Mouse (Mus musculus) large intestine, adult 2 months (tissue): Measurements from ENCODE around the gene Sema4g. TPM values are rescaled to one million over a fixed set of nuclear protein-coding genes. Genes with fewer than 3 reads are reported as not detected.
A peak's percentile ranks its signal among the peaks of the same experiment; 100 is the strongest.

ENCODE experiments used
- DNase-seq: peaks from one replicate; pipeline ENCODE4 v3.0.0-alpha.2; 2012; ENCODE audit warnings: low read depth, low spot score
- WGBS: fragments of 180-500 bp; shearing (Covaris S2); methylation state at CpG from one replicate; pipeline ENCODE4 v1.1.7; 2018; 5-methylcytosine and 5-hydroxymethylcytosine counted together
- polyA plus RNA-seq: library from polyadenylated mRNA; depleted of rRNA; stranded (reverse); fragments of >200 nt; gene quantifications from 2 replicates; pipeline ENCODE4 v1.2.3, GENCODE M21; 2012

Sema4g gene
- polyA plus RNA-seq, 1 experiment = 200 TPM

DNA sequence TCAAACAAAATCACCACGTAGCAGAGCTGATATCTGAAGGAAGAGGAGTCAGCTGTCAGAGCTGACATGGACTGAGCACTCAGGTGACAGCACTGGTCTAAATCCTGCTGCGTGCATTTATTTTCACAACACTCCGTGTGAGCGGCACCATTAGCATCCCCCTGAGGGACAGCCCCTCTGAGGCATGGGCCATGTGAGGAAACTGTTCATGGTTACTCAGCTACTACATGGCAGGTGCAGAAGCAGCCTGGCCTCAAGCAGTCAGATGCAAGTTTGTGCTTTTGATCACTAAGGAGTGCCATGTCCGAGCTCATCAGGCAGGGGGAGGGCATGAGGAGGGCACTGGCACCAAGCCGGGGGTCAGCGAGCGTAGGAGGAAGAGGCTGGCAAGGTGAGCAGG lies 10.7 kb downstream of the Sema4g start:
- 84% methylated on average over 8 of the region's 8 CpGs for WGBS
- no peak for DNase-seq

DNA sequence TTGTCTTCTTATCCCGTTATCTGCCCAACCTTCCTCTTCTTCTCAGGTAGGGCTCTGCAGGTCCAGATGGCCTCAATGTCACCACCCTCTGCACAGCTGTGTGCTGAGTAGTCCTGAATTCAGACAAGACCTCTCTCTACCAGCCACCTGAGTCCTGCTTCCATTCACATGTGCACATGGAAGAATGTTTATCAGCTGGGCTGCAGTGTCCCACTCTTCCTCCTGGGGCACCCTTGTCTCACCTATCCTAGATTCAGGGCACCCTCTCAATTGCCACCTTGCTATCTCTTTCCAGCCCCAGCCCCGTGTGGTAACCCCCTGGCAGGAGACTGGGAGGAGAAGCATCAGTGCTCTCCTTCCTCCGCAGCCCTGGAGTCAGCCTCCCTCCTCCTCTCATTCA lies 13.4 kb downstream of the Sema4g start:
- no peak for DNase-seq
- WGBS = 62% methylated on average over 3 of the region's 3 CpGs

DNA sequence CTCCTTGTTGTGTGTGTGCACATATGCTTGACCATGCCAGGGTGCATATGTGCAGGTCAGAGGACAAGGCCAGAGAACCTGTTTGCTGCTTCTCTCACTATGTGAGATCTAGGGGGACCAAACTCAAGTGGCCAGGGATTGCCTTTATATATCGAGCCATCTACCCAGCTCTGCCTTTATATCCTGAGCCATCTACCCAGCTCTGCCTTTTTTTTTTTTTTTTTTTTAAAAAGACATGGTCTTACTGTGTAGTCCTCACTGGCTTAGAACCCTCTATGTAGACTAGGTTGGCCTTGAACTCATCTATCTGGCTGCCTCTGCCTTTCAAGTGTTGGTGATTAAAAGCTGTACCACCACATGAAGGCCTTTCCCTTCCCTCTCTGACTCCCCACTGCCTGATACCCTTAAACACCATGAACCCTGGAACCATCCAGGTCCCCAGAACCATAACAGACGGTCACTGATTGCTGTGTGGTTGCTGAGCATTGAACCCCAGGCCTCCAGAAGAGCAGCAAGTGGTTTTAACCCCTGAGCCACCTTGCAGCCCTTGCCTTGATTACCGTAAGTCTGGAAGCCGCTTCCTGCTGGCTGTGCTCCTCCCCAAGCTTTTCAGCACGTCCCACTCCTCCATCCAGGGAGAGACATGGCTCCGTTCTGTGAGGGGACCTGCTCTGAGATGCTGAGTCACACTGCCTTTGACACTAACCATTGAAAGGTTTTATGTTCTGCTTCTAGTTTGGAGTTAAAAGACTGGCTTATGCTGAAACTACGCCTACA lies 15.0 kb downstream of the Sema4g start:
- WGBS = 87% methylated on average over 7 of the region's 7 CpGs
- DNase-seq = no peak

DNA sequence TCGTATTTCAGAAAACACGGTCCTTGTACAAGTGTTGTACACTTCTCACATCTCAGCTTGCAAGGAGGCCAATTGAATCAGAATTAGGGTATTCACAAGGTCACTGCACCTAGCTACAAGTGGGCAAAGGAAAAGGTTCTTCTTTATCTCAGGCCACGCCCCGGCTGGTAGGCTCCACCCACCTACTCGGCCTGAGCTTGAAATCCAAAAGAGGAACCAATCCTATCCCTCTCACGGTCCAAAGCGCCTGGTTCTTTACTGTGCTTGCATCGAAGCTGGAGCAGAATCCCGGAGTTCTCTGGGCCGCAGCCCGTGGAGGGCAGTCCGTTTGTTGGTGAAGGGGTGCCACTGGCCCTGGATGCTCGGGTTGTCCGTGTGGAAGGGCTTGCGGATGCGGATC lies 16.5 kb downstream of the Sema4g start, which contains the start of gene Twnk:
Gene Twnk (plus strand): TSS at position 220 of the 400 bp plus-strand sequence.
- DNase-seq = no peak
- 7% methylated on average over 16 of the region's 16 CpGs for WGBS

DNA sequence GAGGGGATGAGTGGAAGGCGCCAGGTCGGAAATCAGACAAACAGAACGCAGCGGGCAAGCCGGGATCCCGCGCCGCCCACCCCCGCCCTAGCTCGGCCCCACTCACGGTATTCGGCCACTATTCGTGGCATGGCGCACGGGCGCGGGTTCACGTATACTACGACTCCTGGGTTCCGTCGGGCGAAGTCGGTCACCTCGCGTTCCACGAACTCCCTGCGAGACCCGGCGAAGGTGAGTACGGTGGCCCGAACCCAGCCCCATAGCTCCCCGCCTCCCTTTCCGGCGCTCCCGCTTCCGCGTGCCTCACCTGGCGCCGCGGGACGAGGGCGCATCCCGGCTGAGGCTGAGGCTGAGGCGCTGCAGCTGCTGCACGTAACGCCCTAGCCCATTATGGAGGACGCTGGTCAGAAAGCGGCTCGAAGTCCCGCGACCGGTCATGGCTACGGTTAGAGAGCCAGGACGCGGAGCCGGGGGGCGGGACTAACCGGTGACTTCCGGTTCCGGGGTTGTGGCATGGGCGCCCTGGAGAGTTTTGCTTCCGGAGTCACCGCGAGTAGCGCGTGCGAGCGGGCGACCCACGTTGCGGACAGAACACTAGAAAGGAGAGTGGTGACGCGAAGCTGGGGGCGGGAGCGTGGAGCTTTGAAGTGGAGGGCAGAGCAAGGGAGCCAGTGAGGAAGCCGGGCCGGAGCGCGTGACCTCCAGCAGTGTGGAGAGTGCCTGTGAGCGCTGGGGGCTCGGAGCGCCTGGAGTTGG lies 17.2 kb downstream of the Sema4g start, which contains the start of gene Mrpl43:
Gene Mrpl43 (minus strand): TSS at position 486 of the 756 bp plus-strand sequence.
- DNase-seq = no peak

DNA sequence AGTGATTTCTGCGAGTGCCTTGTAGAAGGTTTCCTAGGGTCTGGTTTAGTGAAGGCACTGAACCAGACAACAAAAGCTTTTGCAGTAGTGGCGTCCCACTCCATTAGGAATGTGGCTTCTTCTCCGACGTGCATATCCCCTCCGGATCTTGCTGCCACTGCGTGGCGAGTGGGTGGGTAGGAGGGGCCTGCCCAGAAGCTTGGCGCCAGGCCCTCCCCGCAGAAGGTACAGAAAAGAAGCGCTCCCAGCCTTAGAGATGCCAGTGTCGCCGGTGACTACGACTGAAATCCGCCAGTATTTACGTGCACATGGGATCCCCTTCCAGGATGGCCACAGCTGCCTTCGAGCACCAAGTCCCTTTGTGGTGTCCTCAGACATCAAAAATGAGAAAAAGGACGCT lies 18.1 kb downstream of the Sema4g start:
- DNase-seq = no peak
- WGBS = 12% methylated on average over 17 of the region's 17 CpGs

More for the DNA sequence above, 17.2 kb downstream of the Sema4g start, which contains the start of gene Mrpl43:
- WGBS = under 1% methylated on average over 82 of the region's 82 CpGs

DNA sequence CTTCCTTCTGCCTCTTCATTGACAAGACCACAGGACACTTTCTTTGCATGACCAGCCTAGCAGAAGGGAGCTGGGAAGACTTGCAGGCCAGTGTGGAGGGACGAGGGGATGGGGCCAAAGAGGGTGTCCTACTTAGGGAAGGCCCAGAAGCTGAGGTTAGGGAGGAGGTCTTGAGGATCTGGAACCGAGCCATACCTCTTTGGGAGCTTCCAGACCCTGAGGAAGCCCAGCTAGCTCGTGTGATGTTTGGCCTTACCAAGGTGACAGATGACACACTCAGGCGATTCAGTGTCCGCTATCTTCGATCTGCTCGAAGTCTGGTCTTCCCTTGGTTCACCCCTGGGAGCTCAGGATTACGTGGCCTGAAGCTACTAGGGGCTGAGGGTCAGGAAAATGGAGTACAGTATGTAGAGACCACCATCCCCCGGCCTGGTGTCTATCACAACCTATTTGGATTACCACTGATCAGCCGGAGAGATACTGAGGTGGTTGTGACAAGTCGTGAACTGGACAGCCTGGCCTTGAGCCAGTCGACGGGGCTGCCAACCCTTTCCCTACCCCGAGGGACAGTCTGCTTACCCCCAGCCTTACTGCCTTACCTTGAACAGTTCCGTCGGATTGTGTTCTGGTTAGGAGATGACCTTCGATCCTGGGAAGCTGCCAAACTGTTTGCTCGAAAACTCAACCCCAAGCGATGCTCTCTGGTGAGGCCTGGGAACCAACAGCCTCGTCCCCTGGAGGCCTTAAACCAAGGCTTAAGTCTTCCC lies 18.7 kb downstream of the Sema4g start:
- 48% methylated on average over 20 of the region's 20 CpGs for WGBS
- no peak for DNase-seq

DNA sequence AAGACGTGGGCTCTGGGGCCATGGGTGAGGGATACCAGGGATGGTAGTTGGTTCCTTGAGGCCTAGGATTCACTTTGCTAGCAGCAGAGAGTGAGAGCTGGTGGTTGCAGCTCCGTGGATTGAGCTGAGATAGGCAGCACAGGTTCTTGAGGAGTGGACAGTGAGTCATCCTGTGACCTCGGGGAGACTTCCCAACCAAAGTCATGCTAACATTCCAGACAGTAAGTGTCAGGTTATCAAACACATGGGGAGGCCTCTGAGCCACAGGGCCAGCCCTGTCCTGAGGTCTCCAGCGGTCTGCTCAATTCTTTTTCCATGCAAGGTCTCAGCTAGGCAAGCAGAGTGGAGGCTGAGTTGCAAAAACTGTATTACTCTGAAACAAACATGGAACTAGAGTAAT lies 21.7 kb downstream of the Sema4g start:
- no peak for DNase-seq
- 80% methylated on average over 4 of the region's 4 CpGs for WGBS

DNA sequence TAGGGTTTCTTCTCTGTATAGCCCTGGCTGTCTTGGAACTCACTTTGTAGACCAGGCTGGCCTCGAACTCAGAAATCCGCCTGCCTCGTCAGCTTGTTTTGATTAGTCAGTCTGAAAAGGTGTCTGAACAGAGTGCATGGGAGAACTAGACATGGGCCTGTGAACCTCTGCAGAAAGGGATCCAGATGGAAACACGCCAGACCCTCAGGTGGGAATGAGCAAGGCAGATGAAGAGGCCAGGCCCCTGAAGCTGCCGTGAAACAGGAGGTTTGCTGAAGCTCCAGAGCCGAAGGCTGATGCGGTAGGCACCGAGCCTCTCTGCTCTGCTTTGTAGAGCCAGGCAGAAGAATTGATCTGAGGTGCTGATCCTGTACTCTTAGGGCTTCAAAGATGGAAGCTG lies 23.3 kb downstream of the Sema4g start:
- 87% methylated on average over 8 of the region's 8 CpGs for WGBS

DNA sequence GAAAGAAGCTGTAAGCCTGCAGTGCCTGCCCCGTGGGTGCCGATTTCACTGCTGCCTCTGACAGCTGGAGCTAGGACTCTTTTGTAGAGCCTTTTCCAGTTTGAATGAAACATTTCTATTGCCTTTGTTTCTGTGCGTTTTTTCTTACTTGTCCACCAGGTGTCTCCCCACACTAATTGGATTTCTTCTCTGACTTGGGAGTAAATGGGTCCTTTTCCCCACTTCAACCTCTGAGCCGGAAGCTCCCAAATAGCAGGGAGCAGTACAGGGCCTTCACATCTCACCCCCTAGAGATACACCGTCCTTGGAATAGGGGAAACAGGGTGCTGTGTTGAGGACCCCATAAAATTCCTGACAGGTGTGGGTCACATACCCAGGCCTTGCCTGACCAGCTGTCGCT lies 23.7 kb downstream of the Sema4g start:
- DNase-seq = no peak
- WGBS = 26% methylated on average over 6 of the region's 6 CpGs

More for the DNA sequence above, 23.3 kb downstream of the Sema4g start:
- DNase-seq = no peak

DNA sequence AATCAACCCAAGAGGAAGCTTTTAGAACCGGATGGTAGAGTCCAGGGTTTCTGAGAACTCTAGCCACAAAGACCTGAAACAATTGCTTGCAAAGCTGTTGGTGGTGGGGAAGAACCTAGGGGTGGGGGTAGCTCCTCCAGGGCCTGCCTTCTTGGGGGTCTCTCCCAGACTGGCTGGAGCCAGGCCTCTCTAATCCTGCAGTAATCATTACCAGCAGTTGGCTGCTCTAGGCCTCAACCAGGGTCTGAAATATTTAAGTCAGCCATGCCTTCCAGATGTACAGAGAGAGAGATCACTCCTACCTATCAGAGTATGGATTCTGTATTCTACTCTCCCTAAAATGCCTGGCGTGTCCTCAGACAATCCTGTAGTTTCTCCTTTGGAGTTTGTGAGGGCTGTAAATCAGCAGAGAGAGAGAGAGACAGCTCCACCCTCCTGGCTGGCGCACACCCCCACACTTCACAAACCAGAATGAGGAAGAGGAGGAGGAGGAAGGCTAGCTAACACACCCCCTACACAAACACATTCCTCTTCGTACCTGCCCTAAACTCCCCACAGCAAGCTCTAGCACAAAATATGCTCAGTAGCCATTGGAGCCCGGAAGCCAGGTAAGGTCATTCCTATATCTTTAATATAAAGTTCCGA lies 24.8 kb downstream of the Sema4g start:
- no peak for DNase-seq
- 32% methylated on average over 6 of the region's 6 CpGs for WGBS

DNA sequence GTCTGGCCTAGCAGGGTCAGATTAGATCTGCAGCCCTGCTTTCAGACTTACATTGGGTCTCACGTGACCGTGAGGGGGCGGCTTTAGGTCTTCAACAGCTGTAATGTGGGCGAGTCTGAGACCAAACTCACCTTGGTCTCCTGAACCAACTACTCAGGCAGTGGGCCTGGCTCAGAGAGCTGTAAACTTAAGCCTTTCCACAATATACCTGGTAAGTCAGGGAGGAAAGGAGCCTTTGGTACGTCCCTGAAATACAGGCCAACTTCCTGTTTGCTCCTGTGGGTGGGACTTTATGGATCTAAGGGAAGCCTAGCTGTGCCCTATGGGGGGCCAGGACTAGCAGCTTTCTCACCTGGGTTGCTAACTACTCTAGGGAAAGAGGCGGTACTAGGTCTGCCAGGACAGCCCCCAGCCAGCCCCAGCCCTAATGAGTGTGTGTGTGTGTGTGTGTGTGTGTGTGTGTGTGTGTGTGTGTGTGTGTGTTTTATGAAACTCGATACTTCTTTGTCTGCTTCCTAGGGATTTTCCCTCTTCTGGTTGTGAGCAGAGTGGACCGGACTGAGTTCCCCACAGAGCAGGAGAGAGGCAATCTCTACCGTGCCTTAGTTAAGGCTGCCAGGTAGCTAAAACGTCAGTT lies 25.6 kb downstream of the Sema4g start, which contains the start of gene Lzts2:
Gene Lzts2 (plus strand): TSS at position 80 of the 637 bp plus-strand sequence.
- DNase-seq = peak; percentile 78
- WGBS = 9% methylated on average over 10 of the region's 10 CpGs

DNA sequence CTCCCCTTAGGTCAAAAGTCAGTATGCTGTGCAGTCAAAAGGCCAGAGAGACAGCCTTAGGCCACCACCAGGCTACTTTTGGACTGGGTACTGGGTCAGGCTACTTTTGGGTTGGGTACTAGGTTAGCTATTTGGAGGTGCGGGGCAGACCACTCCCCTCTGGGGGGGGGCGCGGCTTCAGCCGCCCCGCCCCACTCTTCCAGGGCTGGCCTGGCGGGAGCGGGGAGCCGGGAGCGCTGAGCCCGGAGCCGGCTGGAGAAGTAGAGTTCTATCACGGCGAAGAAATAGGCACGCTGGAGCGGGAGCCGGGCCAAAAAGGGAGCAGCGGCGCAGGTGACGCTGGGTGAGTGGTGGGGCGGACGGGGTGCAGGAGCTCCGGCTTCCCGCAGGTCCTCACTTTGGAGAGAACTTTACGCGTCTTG lies 26.1 kb downstream of the Sema4g start:
- WGBS = under 1% methylated on average over 25 of the region's 25 CpGs
- DNase-seq = no peak

DNA sequence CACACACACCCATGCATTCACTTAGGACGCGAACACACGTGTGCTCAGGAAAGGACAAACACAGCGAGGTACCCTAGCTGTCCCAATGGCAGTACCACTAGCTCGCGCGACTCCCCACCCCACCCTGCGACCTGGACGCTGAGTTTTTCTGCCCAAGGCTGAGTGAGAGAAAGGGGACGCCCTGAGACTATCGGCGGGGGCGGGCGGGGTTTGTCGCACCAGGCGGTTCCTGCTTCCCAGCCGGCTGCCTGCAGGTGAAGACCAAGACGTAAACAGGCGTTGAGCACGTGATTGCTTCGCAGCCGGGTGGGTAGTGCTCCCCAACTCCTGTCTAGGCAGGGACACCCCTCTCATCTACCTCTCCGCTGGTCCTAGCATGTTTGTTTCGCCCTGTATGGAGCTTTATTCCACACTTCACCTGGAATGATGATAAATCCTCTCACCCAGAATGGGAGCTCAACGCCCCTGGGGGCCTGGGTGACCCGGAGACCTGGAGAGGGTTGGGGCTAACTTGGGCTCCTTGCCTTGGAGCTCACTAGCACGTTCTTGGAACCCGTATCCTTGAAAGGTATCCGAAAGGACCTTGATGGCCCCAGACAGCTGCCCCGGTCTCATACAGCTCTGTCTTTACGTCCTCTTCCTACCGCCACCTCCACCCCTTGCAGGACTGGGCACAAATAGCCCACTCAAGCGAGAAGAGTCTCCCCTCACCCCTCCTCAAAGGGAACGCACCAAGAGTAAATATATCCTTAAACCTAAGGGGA lies 26.8 kb downstream of the Sema4g start:
- WGBS = under 1% methylated on average over 34 of the region's 34 CpGs
- DNase-seq = no peak

DNA sequence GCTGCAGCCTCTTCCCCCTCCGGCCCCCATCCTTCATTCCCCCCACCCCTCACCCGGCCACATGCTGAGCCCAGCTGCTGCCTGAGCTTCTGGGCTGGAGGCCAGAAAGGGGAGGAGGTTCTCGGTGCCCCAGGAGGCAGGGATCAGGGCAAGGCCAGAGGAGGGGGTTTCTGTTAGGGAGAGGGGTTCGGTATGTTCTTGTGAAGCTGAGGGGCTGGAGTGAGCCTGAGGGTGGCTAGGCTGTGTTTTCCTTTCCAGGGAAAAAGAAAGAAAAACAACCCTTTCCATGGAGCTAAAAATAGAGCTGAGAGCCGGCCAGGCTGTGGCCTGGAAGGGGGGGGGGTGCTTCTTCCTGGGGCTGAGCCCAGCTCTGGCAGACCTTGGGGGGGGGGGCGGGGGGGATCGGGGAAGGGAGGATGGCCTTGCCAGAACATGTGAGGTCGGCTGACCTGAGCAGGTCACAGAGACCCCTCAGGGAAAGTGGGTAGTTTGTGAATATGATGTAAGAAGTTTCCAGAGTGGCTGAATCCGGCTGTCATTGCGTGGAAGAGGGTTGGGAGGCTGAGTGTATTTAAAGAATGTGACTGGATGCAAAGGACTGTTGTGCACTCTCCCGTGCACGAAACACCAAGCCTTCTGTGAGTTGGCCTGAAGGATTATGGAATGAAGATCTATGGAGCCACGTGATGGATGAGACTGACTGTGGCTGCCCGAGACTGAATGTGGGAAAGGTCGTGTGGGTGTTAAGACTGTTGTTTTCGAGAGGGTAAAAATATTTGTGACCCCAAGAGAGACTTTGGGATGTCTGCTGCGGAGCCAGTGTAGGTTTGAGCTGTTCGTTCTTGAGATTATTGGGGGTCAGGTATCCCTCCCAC lies 27.7 kb downstream of the Sema4g start:
- no peak for DNase-seq
- WGBS = under 1% methylated on average over 18 of the region's 18 CpGs

DNA sequence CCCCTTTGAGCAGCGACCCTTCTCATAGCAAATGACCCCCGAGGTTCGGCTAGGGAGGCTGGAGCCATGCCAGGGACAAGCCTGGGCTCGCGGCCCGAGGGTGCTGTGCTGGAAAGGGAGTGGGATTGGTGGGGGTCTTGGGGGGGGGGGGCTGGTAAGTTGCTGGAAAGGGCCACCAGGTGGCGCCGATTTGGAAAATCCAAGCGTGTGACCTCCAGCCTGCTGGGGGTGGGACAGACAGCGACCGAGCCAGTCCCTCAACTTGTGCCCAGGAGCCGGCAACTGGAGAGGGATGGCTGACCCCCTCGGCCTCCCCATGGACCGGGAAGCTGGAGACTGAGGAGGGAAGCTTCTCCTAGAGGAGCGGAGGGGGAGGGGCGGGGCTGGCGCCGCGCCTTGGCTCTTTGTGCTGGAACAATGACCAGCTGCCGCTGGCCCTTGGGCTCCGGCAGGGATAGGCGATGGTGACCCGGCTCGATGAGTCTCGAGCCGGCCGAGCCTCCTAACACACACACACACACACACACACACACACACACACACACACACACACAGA lies 28.4 kb downstream of the Sema4g start:
- under 1% methylated on average over 27 of the region's 27 CpGs for WGBS
- no peak for DNase-seq

DNA sequence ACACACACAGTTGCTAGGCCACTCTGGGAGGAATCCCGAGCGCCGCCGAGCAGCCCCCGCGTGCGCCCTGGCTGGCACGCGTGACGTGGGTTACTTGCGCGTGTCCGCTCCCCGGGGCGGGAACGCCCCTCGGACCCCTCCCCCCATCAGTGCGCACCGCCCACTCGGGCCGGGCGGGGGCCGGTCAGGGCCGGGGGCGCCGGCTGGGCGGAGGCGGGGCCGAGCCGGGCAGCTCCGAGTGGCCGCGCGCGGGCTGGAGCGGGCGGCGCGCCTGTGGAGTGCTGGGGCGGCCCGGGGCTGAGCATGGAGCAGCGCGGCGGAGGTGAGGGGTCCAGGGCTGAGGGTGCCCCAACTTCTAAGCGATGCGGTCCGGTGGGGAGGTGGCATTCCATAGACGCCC lies 29.0 kb downstream of the Sema4g start:
- DNase-seq = no peak
- 2% methylated on average over 45 of the region's 48 CpGs for WGBS
